Mouse (Mus musculus): ENCODE results near the gene Rpl36. TPM values are rescaled to one million over a fixed set of nuclear protein-coding genes. Genes with fewer than 3 reads are reported as not detected.

Gene Rpl36
- polyA plus RNA-seq, 1 experiment from 2014 or later: 1,422 TPM

GRCm38 (mm10) chr17:56656171-56656570, 43.0 kb downstream of the Rpl36 start:
- no peaks in the 10 kb centered on the region for H3K9me3 ChIP-seq (ENCODE audit: control insufficient read depth)
- H3K27ac ChIP-seq (ENCODE audit: low read depth, low read length): no peak overlapping the region
- no peak overlapping the region for H3K4me2 ChIP-seq (replicated peaks; ENCODE audit: low read depth)
- H3K4me1 ChIP-seq (replicated peaks; ENCODE audit: control insufficient read depth, insufficient read depth, low read length): 0 out of 2 replicates have a peak, but pooled peaks cover 3% of the 10 kb centered on the region
- no peak for ATAC-seq
- no peaks in the 10 kb centered on the region for H3K36me3 ChIP-seq (ENCODE audit: control insufficient read depth, insufficient read depth)
- H3K4me3 ChIP-seq (ENCODE audit: low read depth, low read length): no peak overlapping the region
- 82% methylated on average over 6 of the region's 6 CpGs for WGBS
- H3K9ac ChIP-seq (ENCODE audit: low read depth, low read length): no peak overlapping the region
- TF ChIP-seq CTCF (IDR thresholded peaks at IDR 0.05; ENCODE audit: low read depth): no peak
- no peaks in the 10 kb centered on the region for H3K27me3 ChIP-seq (replicated peaks; ENCODE audit: control insufficient read depth, insufficient read depth, low read length)

- Histone ChIP-seq H3K9ac (ENCODE audit: low read depth, low read length) (no peak overlapping the region), H3K4me3 (ENCODE audit: low read depth, low read length) (no peak overlapping the region), H3K4me1 (replicated peaks; ENCODE audit: control insufficient read depth, insufficient read depth, low read length) (0 out of 2 replicates have a peak, but pooled peaks cover 6% of the 10 kb centered on the region), H3K4me2 (replicated peaks; ENCODE audit: low read depth) (peak overlapping the region; percentile 40), H3K27ac (ENCODE audit: low read depth, low read length) (no peak overlapping the region), H3K27me3 (replicated peaks; ENCODE audit: control insufficient read depth, insufficient read depth, low read length) (no peaks in the 10 kb centered on the region), H3K9me3 (ENCODE audit: control insufficient read depth) (no peaks in the 10 kb centered on the region), H3K36me3 (ENCODE audit: control insufficient read depth, insufficient read depth) (no peaks in the 10 kb centered on the region)
- WGBS: 54% methylated on average over 3 of the region's 3 CpGs
- no peak for TF ChIP-seq CTCF (IDR thresholded peaks at IDR 0.05; ENCODE audit: low read depth)
- no peak for ATAC-seq
Observed at GRCm38 (mm10) chr17:56663659-56664058, 50.4 kb downstream of the Rpl36 start.

Other genes with a start within 250 kb of the Rpl36 start
- gene Ptprs, start 136.9 kb upstream of the Rpl36 start, polyA plus RNA-seq (2015; fragmentation: Nextera tagmentation; extraction: Ambion mirVana): 15.2 and 15.7 TPM in 2 replicates
- not detected in 2 replicates for gene Znrf4, start 101.0 kb upstream of the Rpl36 start, polyA plus RNA-seq (2015; fragmentation: Nextera tagmentation; extraction: Ambion mirVana)
- gene Gm20219, start 59.0 kb upstream of the Rpl36 start, polyA plus RNA-seq (2015; fragmentation: Nextera tagmentation; extraction: Ambion mirVana): not detected in 2 replicates
- 22.3 and 31.3 TPM in 2 replicates for gene Safb2, start 28.8 kb upstream of the Rpl36 start, polyA plus RNA-seq (2015; fragmentation: Nextera tagmentation; extraction: Ambion mirVana)
- gene Safb, start 28.6 kb upstream of the Rpl36 start, polyA plus RNA-seq (2015; fragmentation: Nextera tagmentation; extraction: Ambion mirVana): 40.0 and 44.9 TPM in 2 replicates
- gene 2410015M20Rik, start 3.6 kb upstream of the Rpl36 start, polyA plus RNA-seq (2015; fragmentation: Nextera tagmentation; extraction: Ambion mirVana): 358 and 361 TPM in 2 replicates
- 23.2 and 25.5 TPM in 2 replicates for gene Lonp1, start 13.5 kb downstream of the Rpl36 start, polyA plus RNA-seq (2015; fragmentation: Nextera tagmentation; extraction: Ambion mirVana)
- gene Catsperd, start 14.7 kb downstream of the Rpl36 start, polyA plus RNA-seq (2015; fragmentation: Nextera tagmentation; extraction: Ambion mirVana): 0.65 and 0.68 TPM in 2 replicates
- 28.8 and 32.0 TPM in 2 replicates for gene Ranbp3, start 59.9 kb downstream of the Rpl36 start, polyA plus RNA-seq (2015; fragmentation: Nextera tagmentation; extraction: Ambion mirVana)
- gene Ndufa11, start 104.4 kb downstream of the Rpl36 start, polyA plus RNA-seq (2015; fragmentation: Nextera tagmentation; extraction: Ambion mirVana): 660 and 718 TPM in 2 replicates
- 9.6 and 13.4 TPM in 2 replicates for gene Vmac, start 104.6 kb downstream of the Rpl36 start, polyA plus RNA-seq (2015; fragmentation: Nextera tagmentation; extraction: Ambion mirVana)
- gene Nrtn, start 144.1 kb downstream of the Rpl36 start, polyA plus RNA-seq (2015; fragmentation: Nextera tagmentation; extraction: Ambion mirVana): 20.6 and 21.0 TPM in 2 replicates
- gene Dus3l, start 151.3 kb downstream of the Rpl36 start, polyA plus RNA-seq (2015; fragmentation: Nextera tagmentation; extraction: Ambion mirVana): 16.1 and 16.6 TPM in 2 replicates
- 0.25 and 0.51 TPM in 2 replicates for gene Prr22, start 156.8 kb downstream of the Rpl36 start, polyA plus RNA-seq (2015; fragmentation: Nextera tagmentation; extraction: Ambion mirVana)
- 1.4 and 1.6 TPM in 2 replicates for gene Rfx2, start 217.6 kb downstream of the Rpl36 start, polyA plus RNA-seq (2015; fragmentation: Nextera tagmentation; extraction: Ambion mirVana)